Mouse (Mus musculus) brain, embryonic 14.5 days (tissue): ENCODE results near the gene D6Ertd527e. TPM values are rescaled to one million over a fixed set of nuclear protein-coding genes. Genes with fewer than 3 reads are reported as not detected.

ENCODE experiments used
- DNase-seq: peaks from one replicate; pipeline ENCODE4 v3.0.0-alpha.2; 2011; ENCODE audit warnings: low read depth
- CTCF ChIP-seq: fragments of 200-500 bp; IDR thresholded peaks from 2 replicates; pipeline ENCODE4 v1.5.1; 2012; ENCODE audit warnings: inconsistent platforms, mild to moderate bottlenecking, moderate library complexity, borderline replicate concordance; ENCODE audit not compliant: insufficient read depth, insufficient read length; ENCODE audit errors: extremely low read depth
- POLR2A ChIP-seq: fragments of 200-500 bp; IDR thresholded peaks from 2 replicates; pipeline ENCODE4 v1.6.1; 2012; ENCODE audit warnings: mild to moderate bottlenecking, inconsistent platforms, borderline replicate concordance; ENCODE audit not compliant: poor library complexity, insufficient read depth, insufficient read length, severe bottlenecking; ENCODE audit errors: extremely low read depth
- polyA plus RNA-seq: library from polyadenylated mRNA; depleted of rRNA; stranded (reverse); fragments of >200 nt; gene quantifications from 2 replicates; pipeline ENCODE4 v1.2.3, GENCODE M21; 2012

D6Ertd527e gene
- polyA plus RNA-seq, 1 experiment = 0.51 TPM

GRCm38 (mm10) chr6:87112125-87112524, 7.6 kb downstream of the D6Ertd527e start:
- peak; percentile 16 for DNase-seq
- TF ChIP-seq POLR2A = no peak
- no peak for TF ChIP-seq CTCF

GRCm38 (mm10) chr6:87115981-87116380, 11.4 kb downstream of the D6Ertd527e start:
- TF ChIP-seq CTCF (no peak), POLR2A (no peak)
- DNase-seq = no peak

- no peak for TF ChIP-seq POLR2A
- TF ChIP-seq CTCF = no peak
- DNase-seq = no peak
Observed at GRCm38 (mm10) chr6:87116596-87116995, 12.1 kb downstream of the D6Ertd527e start.

- TF ChIP-seq POLR2A (no peak), CTCF (no peak)
- no peak for DNase-seq
Observed at GRCm38 (mm10) chr6:87119066-87119837, 14.7 kb downstream of the D6Ertd527e start.

GRCm38 (mm10) chr6:87119975-87120374, 15.4 kb downstream of the D6Ertd527e start:
- no peak for DNase-seq
- TF ChIP-seq CTCF (no peak), POLR2A (no peak)

- TF ChIP-seq CTCF = peak; percentile 38; the same call in 1 of the 2 replicates
- TF ChIP-seq POLR2A = no peak
- no peak for DNase-seq
Observed at GRCm38 (mm10) chr6:87120661-87121060, 16.1 kb downstream of the D6Ertd527e start.

- TF ChIP-seq POLR2A (no peak), CTCF (no peak)
- DNase-seq = no peak
Observed at GRCm38 (mm10) chr6:87121961-87122360, 17.4 kb downstream of the D6Ertd527e start.

GRCm38 (mm10) chr6:87123406-87123805, 18.9 kb downstream of the D6Ertd527e start:
- TF ChIP-seq POLR2A (no peak), CTCF (no peak)
- DNase-seq = no peak

GRCm38 (mm10) chr6:87123973-87124372, 19.4 kb downstream of the D6Ertd527e start:
- DNase-seq = no peak
- no peak for TF ChIP-seq POLR2A
- no peak for TF ChIP-seq CTCF

GRCm38 (mm10) chr6:87127049-87127753, 22.7 kb downstream of the D6Ertd527e start:
- peak; percentile 3 for DNase-seq
- TF ChIP-seq POLR2A = no peak
- TF ChIP-seq CTCF = no peak

- DNase-seq = no peak
- TF ChIP-seq CTCF = no peak
- TF ChIP-seq POLR2A = no peak
Observed at GRCm38 (mm10) chr6:87129861-87130260, 25.3 kb downstream of the D6Ertd527e start.

GRCm38 (mm10) chr6:87130628-87131027, 26.1 kb downstream of the D6Ertd527e start:
- no peak for DNase-seq

GRCm38 (mm10) chr6:87131078-87131477, 26.5 kb downstream of the D6Ertd527e start:
- TF ChIP-seq CTCF = peak; percentile 24; the same call in 1 of the 2 replicates
- no peak for TF ChIP-seq POLR2A

More at GRCm38 (mm10) chr6:87130628-87131027, 26.1 kb downstream of the D6Ertd527e start:
- no peak for TF ChIP-seq CTCF
- TF ChIP-seq POLR2A = no peak

More at GRCm38 (mm10) chr6:87131078-87131477, 26.5 kb downstream of the D6Ertd527e start:
- DNase-seq = no peak
